Mouse (Mus musculus) ES-CJ7 (cell line): ENCODE measurements around the gene Clec18a.
"Not testable (repeated sequence)": the region's sequence is repeated elsewhere in the genome, so short reads cannot be mapped to it uniquely, and the experiment has no call there.

Experiments used
- DNase-seq: peaks from one replicate; pipeline ENCODE4 v3.0.0; 2011; ENCODE audit warnings: low read depth, low spot score

Gene Clec18a

GRCm38 (mm10) chr8:111056158-111056663 lies 36.0 kb downstream of the Clec18a start, which contains the start of gene Exosc6:
TSS of gene Exosc6 (plus strand) at chr8:111056339.
- peak; percentile 97 for DNase-seq

- no peak for DNase-seq
These were observed 36.6 kb downstream of the Clec18a start for GRCm38 (mm10) chr8:111055661-111056060.

- DNase-seq: no peak
These were observed 37.1 kb downstream of the Clec18a start for GRCm38 (mm10) chr8:111055031-111055634.

- no peak for DNase-seq
These were observed 38.3 kb downstream of the Clec18a start for GRCm38 (mm10) chr8:111053827-111054518.

- DNase-seq: no peak
These were observed 43.1 kb downstream of the Clec18a start for GRCm38 (mm10) chr8:111049106-111049505.

- DNase-seq: peak; percentile 45
These were observed 43.5 kb downstream of the Clec18a start for GRCm38 (mm10) chr8:111048694-111049093.

- DNase-seq: peak; percentile 64
These were observed 48.1 kb downstream of the Clec18a start for GRCm38 (mm10) chr8:111044003-111044734.

GRCm38 (mm10) chr8:111042546-111042945 lies 49.7 kb downstream of the Clec18a start:
- DNase-seq: no peak

- DNase-seq: no peak
These were observed 55.6 kb downstream of the Clec18a start for GRCm38 (mm10) chr8:111036591-111036990.

- peak; percentile 67 for DNase-seq
These were observed 58.0 kb downstream of the Clec18a start for GRCm38 (mm10) chr8:111034276-111034675.

- DNase-seq: peak; percentile 100
These were observed 58.6 kb downstream of the Clec18a start for GRCm38 (mm10) chr8:111033482-111034215.

GRCm38 (mm10) chr8:111032916-111033315 lies 59.3 kb downstream of the Clec18a start, which contains the start of gene Aars:
TSS of gene Aars (plus strand) at chr8:111033144.
- DNase-seq: peak; percentile 58

GRCm38 (mm10) chr8:111031572-111031971 lies 60.7 kb downstream of the Clec18a start, which contains the start of gene Ddx19b:
TSS of gene Ddx19b (minus strand) at chr8:111031751.
- peak; percentile 80 for DNase-seq

- DNase-seq: no peak
These were observed 62.2 kb downstream of the Clec18a start for GRCm38 (mm10) chr8:111030045-111030444.

- DNase-seq: peak; percentile 92
These were observed 62.6 kb downstream of the Clec18a start for GRCm38 (mm10) chr8:111029589-111029988.

- DNase-seq: peak; percentile 86
These were observed 64.8 kb downstream of the Clec18a start for GRCm38 (mm10) chr8:111027391-111027937.

- not testable (repeated sequence) for DNase-seq
These were observed 65.6 kb downstream of the Clec18a start for GRCm38 (mm10) chr8:111026609-111027008.

- not testable (repeated sequence) for DNase-seq
These were observed 81.8 kb downstream of the Clec18a start for GRCm38 (mm10) chr8:111010230-111010991.
